Mouse (Mus musculus) thymus, adult 2 months (tissue): ENCODE data around the gene Suclg2.

Experiments
- CTCF ChIP-seq: fragments of 200-500 bp; IDR thresholded peaks from 2 replicates; pipeline ENCODE4 v1.5.1; 2012; ENCODE audit warnings: mild to moderate bottlenecking, control low read depth, low read length, moderate library complexity, borderline replicate concordance; ENCODE audit not compliant: control insufficient read depth, poor library complexity, insufficient read depth; ENCODE audit errors: extremely low read depth
- POLR2A ChIP-seq: fragments of 200-500 bp; IDR thresholded peaks from 2 replicates; pipeline ENCODE4 v1.6.1; 2012; ENCODE audit warnings: mild to moderate bottlenecking, low read length, control low read depth, moderate library complexity; ENCODE audit not compliant: control insufficient read depth, poor library complexity, insufficient read depth; ENCODE audit errors: extremely low read depth

DNA sequence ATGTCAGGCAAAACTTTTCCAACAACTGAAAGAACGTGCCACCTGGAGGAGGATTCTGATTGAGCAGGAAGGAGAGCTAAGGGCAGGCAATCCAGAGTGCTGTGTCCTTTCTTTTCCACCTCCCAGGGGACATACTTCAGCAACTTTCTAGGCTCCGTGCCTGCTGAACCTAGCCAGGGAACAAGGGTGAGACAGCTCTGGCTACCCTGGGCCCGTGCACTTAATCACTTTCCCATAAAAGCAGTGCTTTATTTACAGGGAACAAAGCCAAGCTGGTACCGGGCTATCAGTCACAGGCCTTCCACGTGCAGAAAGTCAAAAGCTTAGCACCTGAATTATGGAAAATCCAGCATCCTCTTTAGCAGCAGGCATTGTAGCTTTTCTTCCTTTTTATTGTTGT, 5.4 kb downstream of the Suclg2 start:
- TF ChIP-seq POLR2A = no peak
- no peak for TF ChIP-seq CTCF
